Mouse (Mus musculus): ENCODE results near the gene Vmn1r40.
A peak's percentile ranks its signal among the peaks of the same experiment; 100 is the strongest.

Vmn1r40 gene

GRCm38 (mm10) chr6:89707240-89707639, at the start of gene Vmn1r40:
Vmn1r40 (plus strand) TSS chr6:89707540.
- no peak for DNase-seq (ENCODE audit: low spot score)

- DNase-seq (ENCODE audit: low spot score): no peak
Observed at GRCm38 (mm10) chr6:89658342-89658741, 49.0 kb upstream of the Vmn1r40 start.

GRCm38 (mm10) chr6:89658931-89659330, 48.4 kb upstream of the Vmn1r40 start:
- DNase-seq (ENCODE audit: low spot score): no peak

GRCm38 (mm10) chr6:89659692-89660423, 47.5 kb upstream of the Vmn1r40 start:
- no peak for DNase-seq (ENCODE audit: low spot score)

GRCm38 (mm10) chr6:89660490-89660889, 46.9 kb upstream of the Vmn1r40 start:
- DNase-seq (ENCODE audit: low spot score): no peak

- DNase-seq (ENCODE audit: low spot score): no peak
Observed at GRCm38 (mm10) chr6:89662521-89662920, 44.8 kb upstream of the Vmn1r40 start.

GRCm38 (mm10) chr6:89665155-89665554, 42.2 kb upstream of the Vmn1r40 start:
- DNase-seq (ENCODE audit: low spot score): no peak

GRCm38 (mm10) chr6:89665667-89666066, 41.7 kb upstream of the Vmn1r40 start:
- DNase-seq (ENCODE audit: low spot score): no peak

GRCm38 (mm10) chr6:89666976-89667375, 40.4 kb upstream of the Vmn1r40 start:
- no peak for DNase-seq (ENCODE audit: low spot score)

- no peak for DNase-seq (ENCODE audit: low spot score)
Observed at GRCm38 (mm10) chr6:89669556-89669955, 37.8 kb upstream of the Vmn1r40 start.

- DNase-seq (ENCODE audit: low spot score): no peak
Observed at GRCm38 (mm10) chr6:89671431-89671830, 35.9 kb upstream of the Vmn1r40 start.

GRCm38 (mm10) chr6:89672641-89673040, 34.7 kb upstream of the Vmn1r40 start:
- DNase-seq (ENCODE audit: low spot score): no peak

- DNase-seq (ENCODE audit: low spot score): no peak
Observed at GRCm38 (mm10) chr6:89673135-89673780, 34.1 kb upstream of the Vmn1r40 start.

- DNase-seq (ENCODE audit: low spot score): no peak
Observed at GRCm38 (mm10) chr6:89678522-89678921, 28.8 kb upstream of the Vmn1r40 start.

GRCm38 (mm10) chr6:89679291-89679835, 28.0 kb upstream of the Vmn1r40 start:
- DNase-seq (ENCODE audit: low spot score): peak; percentile 62

- DNase-seq (ENCODE audit: low spot score): peak; percentile 83
Observed at GRCm38 (mm10) chr6:89680155-89680554, 27.2 kb upstream of the Vmn1r40 start.

GRCm38 (mm10) chr6:89684231-89684630, 23.1 kb upstream of the Vmn1r40 start:
- DNase-seq (ENCODE audit: low spot score): no peak

GRCm38 (mm10) chr6:89687100-89687499, 20.2 kb upstream of the Vmn1r40 start:
- no peak for DNase-seq (ENCODE audit: low spot score)

- DNase-seq (ENCODE audit: low spot score): no peak
Observed at GRCm38 (mm10) chr6:89706624-89707023, 716 bp upstream of the Vmn1r40 start.

- DNase-seq (ENCODE audit: low spot score): no peak
Observed at GRCm38 (mm10) chr6:89718051-89718450, 10.7 kb downstream of the Vmn1r40 start.

- no peak for DNase-seq (ENCODE audit: low spot score)
Observed at GRCm38 (mm10) chr6:89740466-89740865, 33.1 kb downstream of the Vmn1r40 start, which contains the start of gene Vmn1r41. Vmn1r41 (plus strand) TSS chr6:89740766.

GRCm38 (mm10) chr6:89742811-89743210, 35.5 kb downstream of the Vmn1r40 start:
- DNase-seq (ENCODE audit: low spot score): no peak
